Mouse (Mus musculus): ENCODE measurements around the gene Trim47.

- TF ChIP-seq CTCF (IDR thresholded peaks at IDR 0.05; ENCODE audit: control insufficient read depth, insufficient read depth, insufficient read length) (no peak), USF1 (IDR thresholded peaks at IDR 0.05; ENCODE audit: low read depth) (no peak)
These were observed 50.8 kb downstream of the Trim47 start for GRCm38 (mm10) chr11:116076266-116076540.

Measured in C2C12 (cell line).